Mouse (Mus musculus) B cell, adult 2 months (primary cell): ENCODE results near the gene Mtrr.

Experiments
- DNase-seq, 2 experiments: peaks; one replicate each; pipeline ENCODE4 v3.0.0; 2022

Mtrr gene

GRCm38 (mm10) chr13:68581747-68582516, at the start of gene Mtrr, which contains the start of gene Fastkd3:
Gene Mtrr (minus strand): TSS chr13:68582149.
Gene Fastkd3 (plus strand): TSS chr13:68582234.
- DNase-seq = peak; percentile 90 to 93

- DNase-seq = no peak
Measured at GRCm38 (mm10) chr13:68627041-68627440, 45.1 kb upstream of the Mtrr start.

GRCm38 (mm10) chr13:68622792-68623191, 40.8 kb upstream of the Mtrr start:
- DNase-seq = no peak

GRCm38 (mm10) chr13:68607652-68608405, 25.9 kb upstream of the Mtrr start:
- DNase-seq = no peak

- DNase-seq = no peak
Measured at GRCm38 (mm10) chr13:68605689-68606126, 23.8 kb upstream of the Mtrr start.

- DNase-seq = no peak
Measured at GRCm38 (mm10) chr13:68603085-68603484, 21.1 kb upstream of the Mtrr start.

GRCm38 (mm10) chr13:68601184-68601583, 19.2 kb upstream of the Mtrr start:
- DNase-seq = no peak

GRCm38 (mm10) chr13:68598953-68599352, 17.0 kb upstream of the Mtrr start:
- DNase-seq = no peak

GRCm38 (mm10) chr13:68597667-68598066, 15.7 kb upstream of the Mtrr start:
- DNase-seq = no peak

- no peak for DNase-seq
Measured at GRCm38 (mm10) chr13:68597199-68597598, 15.2 kb upstream of the Mtrr start, which contains the start of gene 1700001L19Rik. Gene 1700001L19Rik (plus strand): TSS chr13:68597421.

GRCm38 (mm10) chr13:68593797-68594196, 11.8 kb upstream of the Mtrr start:
- DNase-seq = no peak

GRCm38 (mm10) chr13:68588352-68588751, 6.4 kb upstream of the Mtrr start:
- no peak for DNase-seq

GRCm38 (mm10) chr13:68585441-68585840, 3.5 kb upstream of the Mtrr start:
- DNase-seq = no peak

GRCm38 (mm10) chr13:68583961-68584360, 2.0 kb upstream of the Mtrr start:
- DNase-seq = no peak

GRCm38 (mm10) chr13:68582517-68582780, 500 bp upstream of the Mtrr start:
- DNase-seq = peak in 1 of 2 experiments; percentile 24

- peak; percentile 2 to 3 for DNase-seq
Measured at GRCm38 (mm10) chr13:68581086-68581740, 736 bp downstream of the Mtrr start.

GRCm38 (mm10) chr13:68577945-68578344, 4.0 kb downstream of the Mtrr start:
- no peak for DNase-seq

GRCm38 (mm10) chr13:68574398-68574797, 7.6 kb downstream of the Mtrr start:
- DNase-seq = no peak

GRCm38 (mm10) chr13:68572966-68573913, 8.7 kb downstream of the Mtrr start:
- no peak for DNase-seq

GRCm38 (mm10) chr13:68572247-68572646, 9.7 kb downstream of the Mtrr start:
- no peak for DNase-seq

- DNase-seq = peak; percentile 47 to 53
Measured at GRCm38 (mm10) chr13:68569589-68570336, 12.2 kb downstream of the Mtrr start.

GRCm38 (mm10) chr13:68568548-68568947, 13.4 kb downstream of the Mtrr start:
- no peak for DNase-seq
